Mouse (Mus musculus): ENCODE measurements at regions not wholly inside any gene's neighbourhood (a gene's known extent, or its start where the extent isn't known, plus 50 kb on each side); places are given as distances from the start of the nearest gene placed in this dataset.

DNA sequence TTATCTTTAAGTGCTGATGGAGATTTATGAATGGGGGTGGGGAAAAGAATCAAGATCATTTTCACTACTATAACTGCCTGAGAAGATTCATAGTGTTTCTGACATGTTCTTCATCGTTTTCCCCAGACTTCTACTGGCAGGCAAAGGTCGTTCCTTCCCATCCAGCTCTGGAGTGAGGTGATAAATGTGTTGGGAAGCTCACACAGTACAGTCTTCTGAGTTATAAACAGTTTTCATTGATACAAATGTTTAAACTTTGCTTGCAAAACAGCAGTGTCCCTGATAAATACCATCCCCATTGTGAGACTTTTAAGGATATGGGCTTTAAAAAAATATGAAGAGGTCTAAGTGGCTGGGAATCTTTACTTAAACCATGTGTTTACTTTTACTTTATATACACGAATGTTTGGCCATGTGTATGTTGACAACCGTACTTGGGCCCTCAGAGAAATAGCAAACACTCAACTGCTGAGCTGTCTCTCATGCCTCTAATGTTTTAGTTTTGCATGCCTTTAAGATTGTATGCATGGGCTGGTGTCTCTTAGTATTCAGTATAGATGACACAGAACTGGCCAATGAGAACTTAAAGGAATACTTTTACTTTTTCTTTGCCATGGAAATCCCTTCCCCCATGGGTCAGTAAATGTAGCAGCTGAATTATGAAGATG lies 189.8 kb upstream of the Rora start:
- in situ Hi-C loops (cut with MboI, MseI), result no loop called here

DNA sequence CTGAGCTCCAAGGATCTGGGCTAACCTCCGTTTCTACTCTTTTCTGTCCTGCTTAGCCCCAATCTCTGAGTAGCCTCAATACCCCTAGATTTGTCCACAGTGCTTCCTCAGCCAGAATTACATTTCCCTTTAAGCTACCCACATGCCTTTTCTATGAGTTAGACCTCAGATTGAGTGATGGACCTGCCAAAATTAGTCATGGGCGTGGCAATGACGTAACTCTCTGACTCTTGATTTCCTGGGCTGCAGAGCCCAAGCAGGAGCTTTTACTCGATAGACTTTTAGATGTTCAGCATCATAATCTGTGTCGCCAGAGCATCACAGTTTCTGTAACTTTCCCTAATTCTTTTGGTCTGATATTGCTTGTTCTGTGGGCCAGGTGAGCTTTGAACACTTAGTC lies 186.9 kb upstream of the Rora start:
- in situ Hi-C loops (cut with MboI, MseI), result no loop called here

DNA sequence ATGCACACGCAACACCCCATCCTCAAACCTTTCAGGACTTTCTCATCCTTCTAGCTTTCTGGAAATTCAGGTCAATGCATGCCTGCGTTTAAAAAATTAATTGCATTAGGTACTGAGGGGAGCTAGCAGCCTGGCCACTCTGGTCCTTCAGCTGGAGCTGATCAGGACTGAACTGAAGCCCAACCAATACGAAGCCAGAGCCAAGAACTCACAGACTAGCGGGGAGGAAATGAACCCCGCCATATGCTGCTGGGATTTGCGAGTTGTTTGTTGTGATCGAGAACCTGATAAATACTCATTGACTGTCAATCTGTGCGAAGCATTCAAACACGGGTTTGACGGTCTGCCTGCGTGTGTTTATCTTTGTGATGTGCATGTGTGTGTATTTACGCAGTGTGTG lies 177.2 kb upstream of the Rora start:
- in situ Hi-C loops (cut with MboI, MseI), result no loop called here

DNA sequence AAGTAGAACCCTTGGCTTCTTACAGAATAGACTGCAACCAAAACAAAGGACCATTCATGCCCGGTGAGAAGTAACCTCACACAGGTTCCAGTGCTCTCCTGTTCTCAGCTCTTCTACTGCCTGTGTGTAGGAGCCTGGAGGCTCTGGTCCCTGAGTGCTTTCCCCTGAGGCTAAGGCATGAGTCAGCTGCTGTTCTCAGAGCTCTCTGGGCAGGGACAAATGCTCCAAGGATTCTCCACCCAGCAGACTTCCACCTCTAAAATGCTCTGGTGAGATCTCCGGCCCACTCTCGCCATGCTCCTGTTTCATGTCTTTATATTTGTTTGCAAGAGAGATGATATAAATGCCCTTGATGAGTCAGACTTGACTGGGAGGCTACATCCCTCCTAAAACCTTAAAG lies 176.1 kb upstream of the Rora start:
- in situ Hi-C loops (cut with MboI, MseI), result no loop called here

DNA sequence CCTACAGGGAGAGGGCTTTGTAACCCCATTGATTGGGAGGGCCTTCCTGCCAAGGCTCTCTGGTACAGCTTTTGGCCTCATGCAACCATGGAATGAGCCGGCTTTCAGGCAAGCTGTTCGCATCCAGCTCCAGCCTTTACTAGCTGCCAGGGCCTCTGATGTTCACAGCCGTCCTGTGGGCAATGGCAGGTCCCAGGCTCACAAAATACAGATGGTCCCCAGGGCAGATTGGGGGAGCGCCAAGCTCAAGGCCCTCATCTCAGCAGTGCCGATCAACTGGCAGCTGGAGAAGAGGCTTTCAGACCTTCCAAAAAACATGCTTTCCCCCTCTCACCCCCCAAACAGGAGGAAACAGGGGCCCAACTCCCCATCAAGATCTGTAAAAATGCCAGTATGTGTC lies 166.9 kb upstream of the Rora start:
- in situ Hi-C loops (cut with MboI, MseI), result no loop called here

DNA sequence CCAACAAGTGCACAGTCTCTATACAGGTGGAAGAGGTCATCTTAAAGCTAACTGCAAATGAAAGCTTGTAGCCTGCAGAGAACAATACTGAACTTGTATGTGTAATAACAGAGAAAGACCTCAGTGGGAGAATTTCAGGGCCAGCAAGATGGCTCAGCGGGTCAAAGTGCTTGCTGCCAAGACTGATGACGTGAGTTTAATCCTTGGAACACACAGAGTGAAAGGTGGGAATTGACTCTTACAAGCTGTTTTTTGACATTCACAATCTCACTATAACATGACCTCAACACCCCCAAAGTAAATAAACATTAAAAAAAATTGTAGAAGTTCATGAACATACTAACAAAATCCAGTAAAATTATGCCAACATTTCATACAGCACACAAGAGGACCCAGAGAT lies 162.4 kb upstream of the Rora start:
- in situ Hi-C loops (cut with MboI, MseI), result no loop called here

DNA sequence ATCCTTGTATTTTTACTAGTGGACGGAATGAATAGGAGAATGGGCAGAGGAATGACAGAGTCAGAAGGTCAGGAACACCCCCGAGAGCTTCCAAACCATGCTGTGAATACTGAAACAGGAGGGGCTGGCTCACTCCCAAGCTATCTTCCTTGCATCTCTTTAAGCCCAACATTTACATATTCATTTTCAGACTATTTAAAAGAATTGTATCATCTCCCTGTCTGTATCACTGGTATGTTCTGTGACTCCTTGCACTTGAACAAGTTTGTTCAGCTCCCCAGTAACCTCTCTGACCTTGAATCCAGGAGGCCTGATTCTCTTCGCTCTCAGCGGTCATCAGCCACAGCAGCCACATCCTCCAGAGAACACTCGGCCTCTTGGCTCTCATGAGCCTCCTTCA lies 132.4 kb upstream of the Rora start:
- in situ Hi-C loops (cut with MboI, MseI), result loop anchor here (5.0 kb wide), 1 partner anchor 89 kb away; no protein-coding TSS in a partner anchor

DNA sequence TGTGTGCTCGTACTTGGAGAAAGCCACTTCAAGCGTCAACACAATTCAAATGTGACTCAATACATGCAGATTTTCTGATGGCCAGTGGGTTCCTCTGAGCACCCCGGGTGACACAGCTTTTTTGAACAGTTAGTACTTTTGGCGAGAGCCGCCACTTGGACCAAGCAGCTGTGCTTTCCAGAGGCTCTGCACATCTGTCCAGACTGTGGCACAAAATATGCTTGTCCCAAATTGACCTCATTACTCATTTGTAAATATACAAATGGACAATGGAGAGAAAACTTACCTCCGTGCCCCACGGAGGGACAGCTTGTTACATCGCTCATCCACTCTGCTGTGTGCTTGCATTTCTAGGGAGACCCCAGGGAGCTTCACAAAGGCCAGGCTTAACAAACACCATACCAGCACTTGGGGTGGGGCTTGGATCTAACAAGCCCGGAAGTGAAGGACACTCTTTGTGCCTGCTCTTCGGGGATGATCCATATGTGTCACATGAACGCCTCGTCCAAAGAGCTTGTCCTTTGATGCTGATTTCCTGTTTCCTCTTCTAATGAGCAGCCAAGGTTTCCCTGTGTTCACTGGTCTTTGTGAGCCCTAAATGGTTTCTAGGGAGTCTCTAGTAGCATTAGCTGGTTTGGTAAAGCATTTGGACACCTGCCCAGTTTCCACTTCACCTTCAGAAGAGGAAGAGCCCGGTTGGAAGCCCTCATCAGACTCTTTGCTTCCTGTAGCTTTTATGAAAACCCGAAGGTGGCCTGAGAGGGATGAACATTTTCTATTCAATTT lies 91.6 kb upstream of the Rora start:
- in situ Hi-C loops (cut with MboI, MseI), result no loop called here

DNA sequence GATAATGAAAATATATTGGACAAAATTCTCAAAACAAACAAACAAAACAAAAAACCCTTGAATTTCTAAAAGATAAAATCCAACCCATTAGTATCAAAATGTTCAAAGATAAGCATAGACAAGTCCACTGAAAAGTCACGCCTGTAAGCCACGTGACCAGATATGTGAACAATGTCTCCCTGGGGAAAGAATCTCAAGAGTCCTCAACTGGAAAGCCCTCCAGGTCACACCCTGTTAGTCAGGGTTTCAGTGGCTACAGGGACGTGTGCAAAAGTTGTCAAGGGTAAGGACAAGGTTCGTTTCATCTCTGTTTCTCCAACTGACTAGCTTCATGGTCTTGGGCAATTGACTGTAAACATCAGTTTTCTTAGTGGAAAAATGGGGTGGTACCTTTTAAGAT lies 90.4 kb upstream of the Rora start:
- in situ Hi-C loops (cut with MboI, MseI), result no loop called here

DNA sequence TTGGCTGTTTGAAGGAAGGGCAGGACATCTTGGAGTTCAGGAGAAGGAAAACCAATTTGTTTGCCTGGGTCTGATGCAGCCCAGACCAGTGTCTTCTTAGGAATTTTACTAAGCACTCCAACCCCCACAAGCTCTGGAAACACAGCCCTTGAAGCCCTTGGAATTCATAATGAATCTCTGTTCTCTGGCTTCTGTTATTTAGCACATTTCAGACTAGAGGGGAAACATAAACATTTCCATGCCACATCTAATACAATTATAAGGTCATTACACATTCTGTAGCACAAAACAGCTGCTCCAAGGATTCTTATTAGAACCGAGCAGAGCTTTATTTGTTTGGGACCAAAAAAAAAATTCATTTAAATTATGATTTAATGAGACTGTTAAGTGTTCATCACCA lies 67.8 kb upstream of the Rora start:
- in situ Hi-C loops (cut with MboI, MseI), result no loop called here

DNA sequence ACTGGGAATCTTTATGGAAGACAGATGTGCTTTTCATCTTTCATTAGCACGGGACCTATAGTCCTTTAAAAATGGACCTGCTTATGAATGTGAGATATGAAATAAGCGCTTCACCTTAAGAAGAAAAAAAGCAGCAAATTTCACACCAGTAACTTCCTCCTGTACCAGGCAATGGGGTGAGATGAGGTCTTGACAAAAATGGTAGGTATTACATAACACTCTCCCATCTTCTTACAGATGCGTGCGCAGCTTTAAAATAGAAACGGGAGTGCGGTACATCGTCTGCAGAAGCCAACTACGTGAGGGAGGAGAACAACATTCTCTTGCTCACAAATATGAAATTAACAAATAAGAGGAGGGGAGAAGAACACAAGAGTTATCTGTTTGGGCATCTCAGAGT lies 62.6 kb upstream of the Rora start:
- in situ Hi-C loops (cut with MboI, MseI), result no loop called here

DNA sequence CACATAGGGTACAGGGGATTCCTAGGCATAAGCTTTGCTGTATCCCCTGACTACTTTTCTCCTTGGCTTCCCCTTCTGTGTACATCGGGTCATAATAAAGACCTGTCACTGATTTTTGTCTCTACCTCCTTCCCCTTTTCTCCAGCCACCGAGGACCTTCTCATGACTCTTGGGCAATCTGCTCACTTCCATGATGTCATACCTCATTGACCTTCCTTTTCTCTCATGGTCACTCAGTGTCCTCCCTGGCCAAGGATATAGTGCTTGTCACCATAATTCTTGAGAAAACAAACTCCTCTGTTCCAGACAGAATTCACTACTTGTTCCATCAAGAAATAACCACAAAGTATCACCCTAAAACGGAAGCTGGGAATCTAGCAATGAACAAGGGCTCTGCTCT lies 60.6 kb upstream of the Rora start:
- in situ Hi-C loops (cut with MboI, MseI), result no loop called here

DNA sequence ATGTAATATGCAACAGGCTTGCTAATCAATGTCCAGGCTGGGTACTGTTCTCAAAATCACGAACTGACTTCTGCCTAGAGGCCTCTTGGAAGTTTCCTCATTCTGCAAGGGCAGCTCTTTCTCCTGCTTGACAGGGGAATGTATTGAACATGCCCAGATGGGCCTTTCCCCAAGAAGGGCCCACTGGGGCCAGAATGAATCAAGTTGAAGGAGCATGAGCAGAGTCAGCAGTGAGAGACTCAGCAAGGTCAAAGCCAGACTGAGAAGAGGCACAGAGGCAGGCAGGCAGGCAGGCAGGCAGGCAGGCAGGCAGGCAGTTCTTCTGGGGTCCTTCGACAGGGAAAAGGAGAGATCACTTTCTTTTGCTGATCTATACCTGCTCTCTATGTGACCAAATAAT lies 59.0 kb upstream of the Rora start:
- in situ Hi-C loops (cut with MboI, MseI), result no loop called here
